Mouse (Mus musculus) cerebellum, adult 2 months (tissue): ENCODE measurements at regions not wholly inside any gene's neighbourhood (a gene's known extent, or its start where the extent isn't known, plus 50 kb on each side); places are given as distances from the start of the nearest gene placed in this dataset.

Experiments
- DNase-seq, 2 experiments: peaks; one replicate each; pipeline ENCODE4 v3.0.0; 2021
- H3K27ac ChIP-seq: fragments of 200-500 bp; 2 replicates; pipeline ENCODE4 v1.5.1; 2012; ENCODE audit warnings: low read length, control low read depth, inconsistent platforms; ENCODE audit not compliant: insufficient read depth
- H3K27me3 ChIP-seq: fragments of 200-500 bp; 2 replicates; pipeline ENCODE4 v1.6.1; 2012; ENCODE audit warnings: inconsistent platforms, mild to moderate bottlenecking, low read length, moderate library complexity; ENCODE audit not compliant: control insufficient read depth, insufficient read depth
- H3K4me1 ChIP-seq: fragments of 200-500 bp; 2 replicates; pipeline ENCODE4 v1.6.1; 2011; ENCODE audit warnings: low read length; ENCODE audit not compliant: control insufficient read depth, insufficient read depth
- H3K4me3 ChIP-seq: fragments of 200-500 bp; replicated peaks from 2 replicates; pipeline ENCODE3; 2011; ENCODE audit warnings: mild to moderate bottlenecking, low read depth, low read length, control low read depth; ENCODE audit not compliant: insufficient read depth
- CTCF ChIP-seq: fragments of 200-500 bp; IDR thresholded peaks from 2 replicates; pipeline ENCODE4 v1.5.1; 2011; ENCODE audit warnings: low read depth, mild to moderate bottlenecking, control low read depth, low read length, moderate library complexity, borderline replicate concordance; ENCODE audit not compliant: insufficient read depth
- POLR2A ChIP-seq: fragments of 200-500 bp; IDR thresholded peaks from 2 replicates; pipeline ENCODE4 v1.6.1; 2011; ENCODE audit warnings: low read length, control low read depth, borderline replicate concordance; ENCODE audit not compliant: insufficient read depth
- WGBS: fragments of 180-500 bp; shearing (Covaris S2); methylation state at CpG from one replicate; pipeline ENCODE4 v1.1.7; 2018; 5-methylcytosine and 5-hydroxymethylcytosine counted together

DNA sequence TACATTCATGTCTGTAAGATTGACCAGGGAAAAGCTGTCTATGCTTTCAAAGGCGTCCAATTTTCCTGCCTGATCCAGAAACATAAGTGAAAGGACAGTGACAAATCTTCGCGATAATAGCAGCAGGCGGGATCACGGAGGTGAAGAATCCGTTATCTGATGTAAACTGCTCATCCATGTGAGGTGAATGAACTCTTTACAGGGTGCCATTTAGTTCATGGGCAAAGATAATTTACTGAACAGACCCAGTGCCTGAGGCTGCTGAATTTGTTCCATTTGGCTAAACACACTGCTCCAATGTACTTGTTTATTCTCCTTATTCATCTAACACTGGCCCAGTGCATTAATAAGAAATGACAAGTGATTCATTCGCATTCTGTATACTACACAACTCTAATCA, 3534.3 kb upstream of the Lrrc6 start:
- Histone ChIP-seq H3K4me3 (no peak overlapping the region), H3K27me3 (no peaks in the 10 kb centered on the region), H3K4me1 (no peaks in the 10 kb centered on the region), H3K27ac (no peak overlapping the region)
- WGBS = 57% methylated on average over 7 of the region's 7 CpGs
- TF ChIP-seq POLR2A = no peak
- TF ChIP-seq CTCF = no peak
- DNase-seq = peak in 1 of 2 experiments; percentile 15

DNA sequence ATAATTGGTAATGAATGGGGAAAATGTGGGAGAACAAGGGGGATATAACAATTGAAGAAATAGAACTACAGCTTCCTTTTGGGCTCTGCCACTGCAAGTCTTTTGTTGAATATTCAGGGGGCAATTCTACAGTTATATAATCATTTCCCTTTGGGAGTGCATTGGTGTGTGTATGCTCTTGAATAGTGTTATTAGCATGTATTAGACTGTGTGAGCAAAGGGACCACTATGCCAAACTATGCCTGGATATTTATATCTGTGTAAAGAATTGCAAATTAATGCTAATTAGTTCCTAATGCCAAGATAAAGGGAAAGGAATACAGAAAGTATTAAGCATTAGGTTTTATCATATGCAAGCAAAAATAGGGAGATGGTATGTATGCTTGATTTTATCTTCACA, 3528.8 kb upstream of the Lrrc6 start:
- H3K4me3 ChIP-seq = no peak overlapping the region
- H3K27me3 ChIP-seq = no peaks in the 10 kb centered on the region
- H3K27ac ChIP-seq = no peak overlapping the region
- DNase-seq = no peak
- TF ChIP-seq CTCF (no peak), POLR2A (no peak)
- H3K4me1 ChIP-seq = no peaks in the 10 kb centered on the region

DNA sequence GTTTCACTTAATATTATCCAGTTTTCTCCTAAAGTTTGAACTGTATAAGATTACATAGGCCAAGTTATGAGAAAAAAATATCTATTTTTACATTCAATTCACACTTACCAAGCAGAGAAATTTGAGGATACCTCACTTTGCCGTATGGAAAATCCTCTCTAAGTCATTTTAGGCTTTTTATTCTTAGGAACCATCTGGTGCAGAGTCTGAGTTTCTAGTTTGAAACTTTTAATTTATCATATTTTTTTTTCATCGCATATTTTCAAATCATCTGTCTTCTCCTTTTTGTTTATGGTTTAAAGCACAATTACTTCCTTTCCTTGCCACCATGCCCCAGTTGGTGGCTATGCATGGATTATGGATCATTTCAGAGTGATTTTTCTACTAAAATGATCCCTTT, 3512.1 kb upstream of the Lrrc6 start:
- Histone ChIP-seq H3K27ac (no peak overlapping the region), H3K27me3 (no peaks in the 10 kb centered on the region), H3K4me3 (no peak overlapping the region), H3K4me1 (no peaks in the 10 kb centered on the region)
- DNase-seq = no peak
- no peak for TF ChIP-seq POLR2A
- no peak for TF ChIP-seq CTCF
- WGBS = 94% methylated on average over 2 of the region's 2 CpGs
